Mouse (Mus musculus) testis, postnatal 10 days (tissue): Measurements from ENCODE around the gene Birc2.
"Not testable (repeated sequence)": the region's sequence is repeated elsewhere in the genome, so short reads cannot be mapped to it uniquely, and the experiment has no call there.

ENCODE experiments used
- DNase-seq: peaks from one replicate; pipeline ENCODE4 v3.0.0; 2021; ENCODE audit warnings: low spot score

Birc2 gene

GRCm38 (mm10) chr9:7836905-7837805 lies at the start of gene Birc2:
Gene Birc2, minus strand, starts transcription at chr9:7837064.
- DNase-seq: peak; percentile 96

GRCm38 (mm10) chr9:7884346-7884745 lies 47.5 kb upstream of the Birc2 start:
- DNase-seq: no peak

- no peak for DNase-seq
These were observed 45.5 kb upstream of the Birc2 start for GRCm38 (mm10) chr9:7882304-7882865.

GRCm38 (mm10) chr9:7873511-7874211 lies 36.8 kb upstream of the Birc2 start:
- no peak for DNase-seq

GRCm38 (mm10) chr9:7872775-7873439 lies 36.0 kb upstream of the Birc2 start, which contains the start of gene Birc3:
Gene Birc3, minus strand, starts transcription at chr9:7873186.
- peak; percentile 76 for DNase-seq

GRCm38 (mm10) chr9:7872044-7872774 lies 35.3 kb upstream of the Birc2 start:
- DNase-seq: no peak

- no peak for DNase-seq
These were observed 34.6 kb upstream of the Birc2 start for GRCm38 (mm10) chr9:7871316-7872043.

- no peak for DNase-seq
These were observed 33.9 kb upstream of the Birc2 start for GRCm38 (mm10) chr9:7870556-7871315.

GRCm38 (mm10) chr9:7868838-7869491 lies 32.1 kb upstream of the Birc2 start:
- no peak for DNase-seq

GRCm38 (mm10) chr9:7867981-7868380 lies 31.1 kb upstream of the Birc2 start:
- DNase-seq: peak; percentile 47

GRCm38 (mm10) chr9:7866981-7867380 lies 30.1 kb upstream of the Birc2 start:
- not testable (repeated sequence) for DNase-seq

GRCm38 (mm10) chr9:7860976-7861375 lies 24.1 kb upstream of the Birc2 start:
- DNase-seq: no peak

GRCm38 (mm10) chr9:7855912-7856311 lies 19.0 kb upstream of the Birc2 start:
- no peak for DNase-seq

GRCm38 (mm10) chr9:7855374-7855773 lies 18.5 kb upstream of the Birc2 start:
- DNase-seq: peak; percentile 48

- DNase-seq: not testable (repeated sequence)
These were observed 17.3 kb upstream of the Birc2 start for GRCm38 (mm10) chr9:7854196-7854595.

- DNase-seq: no peak
These were observed 15.7 kb upstream of the Birc2 start for GRCm38 (mm10) chr9:7852346-7853230.

GRCm38 (mm10) chr9:7851841-7852240 lies 15.0 kb upstream of the Birc2 start:
- no peak for DNase-seq

- no peak for DNase-seq
These were observed 11.3 kb upstream of the Birc2 start for GRCm38 (mm10) chr9:7848191-7848590.
